Mouse (Mus musculus) embryo, embryonic 9.5 days (tissue): ENCODE measurements around the gene Bdh1.
"Not testable (repeated sequence)": the region's sequence is repeated elsewhere in the genome, so short reads cannot be mapped to it uniquely, and the experiment has no call there.

Experiments
- DNase-seq: peaks from one replicate; pipeline ENCODE4 v3.0.0-alpha.2; 2017; ENCODE audit errors: extremely low spot score

Gene Bdh1

GRCm38 (mm10) chr16:31422000-31422399 lies at the start of gene Bdh1:
Gene Bdh1, plus strand, starts transcription at chr16:31422280.
- DNase-seq = no peak

- DNase-seq = not testable (repeated sequence)
Observed at GRCm38 (mm10) chr16:31372316-31372715, 49.8 kb upstream of the Bdh1 start.

GRCm38 (mm10) chr16:31375877-31376582 lies 46.0 kb upstream of the Bdh1 start:
- DNase-seq = not testable (repeated sequence)

GRCm38 (mm10) chr16:31388269-31388668 lies 33.8 kb upstream of the Bdh1 start:
- DNase-seq = not testable (repeated sequence)

GRCm38 (mm10) chr16:31399231-31399630 lies 22.8 kb upstream of the Bdh1 start:
- no peak for DNase-seq

- DNase-seq = no peak
Observed at GRCm38 (mm10) chr16:31400908-31401692, 21.0 kb upstream of the Bdh1 start.

- no peak for DNase-seq
Observed at GRCm38 (mm10) chr16:31402096-31402495, 20.0 kb upstream of the Bdh1 start.

GRCm38 (mm10) chr16:31403971-31404370 lies 18.1 kb upstream of the Bdh1 start:
- DNase-seq = no peak

GRCm38 (mm10) chr16:31405040-31405439 lies 17.0 kb upstream of the Bdh1 start:
- no peak for DNase-seq

- no peak for DNase-seq
Observed at GRCm38 (mm10) chr16:31407872-31408271, 14.2 kb upstream of the Bdh1 start.

- no peak for DNase-seq
Observed at GRCm38 (mm10) chr16:31410969-31411368, 11.1 kb upstream of the Bdh1 start.

- DNase-seq = no peak
Observed at GRCm38 (mm10) chr16:31412321-31412720, 9.8 kb upstream of the Bdh1 start.

GRCm38 (mm10) chr16:31413777-31414176 lies 8.3 kb upstream of the Bdh1 start:
- DNase-seq = no peak

GRCm38 (mm10) chr16:31415885-31416450 lies 6.1 kb upstream of the Bdh1 start:
- no peak for DNase-seq

- DNase-seq = no peak
Observed at GRCm38 (mm10) chr16:31418704-31419103, 3.4 kb upstream of the Bdh1 start.

GRCm38 (mm10) chr16:31419457-31419856 lies 2.6 kb upstream of the Bdh1 start:
- no peak for DNase-seq

GRCm38 (mm10) chr16:31422722-31423121 lies 642 bp downstream of the Bdh1 start:
- no peak for DNase-seq

GRCm38 (mm10) chr16:31423368-31423767 lies 1.3 kb downstream of the Bdh1 start:
- no peak for DNase-seq

GRCm38 (mm10) chr16:31424416-31425187 lies 2.5 kb downstream of the Bdh1 start:
- DNase-seq = no peak

GRCm38 (mm10) chr16:31425508-31425907 lies 3.4 kb downstream of the Bdh1 start:
- DNase-seq = peak; percentile 58

GRCm38 (mm10) chr16:31426496-31427126 lies 4.5 kb downstream of the Bdh1 start:
- DNase-seq = no peak

GRCm38 (mm10) chr16:31428335-31428674 lies 6.2 kb downstream of the Bdh1 start:
- DNase-seq = no peak
